Mouse (Mus musculus): ENCODE data around the gene Trpv2.

Trpv2 gene

GRCm38 (mm10) chr11:62558961-62559646 lies 15.2 kb upstream of the Trpv2 start:
- no peak for DNase-seq

GRCm38 (mm10) chr11:62560463-62561016 lies 13.7 kb upstream of the Trpv2 start:
- DNase-seq: no peak

GRCm38 (mm10) chr11:62563590-62563989 lies 10.7 kb upstream of the Trpv2 start:
- no peak for DNase-seq

- no peak for DNase-seq
Observed at GRCm38 (mm10) chr11:62565747-62566146, 8.5 kb upstream of the Trpv2 start.

GRCm38 (mm10) chr11:62566211-62566610 lies 8.1 kb upstream of the Trpv2 start:
- no peak for DNase-seq

- no peak for DNase-seq
Observed at GRCm38 (mm10) chr11:62568300-62568699, 6.0 kb upstream of the Trpv2 start.

GRCm38 (mm10) chr11:62574703-62575085 lies 408 bp downstream of the Trpv2 start:
- no peak for DNase-seq

- peak; percentile 79 for DNase-seq
Observed at GRCm38 (mm10) chr11:62575297-62575658, 992 bp downstream of the Trpv2 start.

- peak; percentile 44 for DNase-seq
Observed at GRCm38 (mm10) chr11:62575659-62576438, 1.6 kb downstream of the Trpv2 start.

- DNase-seq: peak; percentile 40
Observed at GRCm38 (mm10) chr11:62576530-62577152, 2.4 kb downstream of the Trpv2 start.

GRCm38 (mm10) chr11:62583031-62583430 lies 8.7 kb downstream of the Trpv2 start:
- DNase-seq: no peak

GRCm38 (mm10) chr11:62584671-62585206 lies 10.5 kb downstream of the Trpv2 start:
- no peak for DNase-seq

GRCm38 (mm10) chr11:62587034-62587433 lies 12.7 kb downstream of the Trpv2 start:
- DNase-seq: no peak

- no peak for DNase-seq
Observed at GRCm38 (mm10) chr11:62589391-62589790, 15.1 kb downstream of the Trpv2 start.

- DNase-seq: no peak
Observed at GRCm38 (mm10) chr11:62591026-62591425, 16.7 kb downstream of the Trpv2 start.

GRCm38 (mm10) chr11:62591904-62592575 lies 17.8 kb downstream of the Trpv2 start:
- no peak for DNase-seq

- DNase-seq: no peak
Observed at GRCm38 (mm10) chr11:62598571-62598970, 24.3 kb downstream of the Trpv2 start.

GRCm38 (mm10) chr11:62601732-62602618 lies 27.7 kb downstream of the Trpv2 start:
- no peak for DNase-seq

GRCm38 (mm10) chr11:62602619-62603311 lies 28.5 kb downstream of the Trpv2 start:
- DNase-seq: peak; percentile 97

- peak; percentile 30 for DNase-seq
Observed at GRCm38 (mm10) chr11:62603312-62604056, 29.2 kb downstream of the Trpv2 start.

Data from layer of hippocampus, adult 9-11 months (tissue).